Mouse (Mus musculus) limb, embryonic 11.5 days (tissue): ENCODE measurements around the gene Sppl2a. TPM values are rescaled to one million over a fixed set of nuclear protein-coding genes. Genes with fewer than 3 reads are reported as not detected.

ENCODE experiments used
- ATAC-seq: fragments of 200-750 bp; cut with Nextera tagmentation; 2 replicates; pipeline ENCODE4 v1.8.0; 2017; ENCODE audit warnings: low read depth; ENCODE audit not compliant: insufficient number of reproducible peaks, low FRiP score, low TSS enrichment
- DNase-seq: peaks from one replicate; pipeline ENCODE4 v3.0.0-alpha.2; 2015; ENCODE audit warnings: low spot score
- H3K27ac ChIP-seq: fragments of 300-500 bp; sonication (generic); replicated peaks from 2 replicates; pipeline ENCODE4 v1.5.1; 2014; ENCODE audit warnings: low read depth, mild to moderate bottlenecking, low read length
- H3K27me3 ChIP-seq: fragments of 300-500 bp; sonication (generic); 2 replicates; pipeline ENCODE4 v1.6.1; 2014; ENCODE audit warnings: mild to moderate bottlenecking, low read length, mixed read lengths; ENCODE audit not compliant: control insufficient read depth, insufficient read depth
- H3K36me3 ChIP-seq: fragments of 300-500 bp; sonication (generic); 2 replicates; pipeline ENCODE4 v1.6.1; 2014; ENCODE audit warnings: mild to moderate bottlenecking, low read length, moderate library complexity, mixed read lengths; ENCODE audit not compliant: control insufficient read depth, insufficient read depth
- H3K4me1 ChIP-seq: fragments of 300-500 bp; sonication (generic); 2 replicates; pipeline ENCODE4 v1.6.1; 2014; ENCODE audit warnings: low read length, mixed read lengths; ENCODE audit not compliant: control insufficient read depth, insufficient read depth
- H3K4me2 ChIP-seq: fragments of 300-500 bp; sonication (generic); 2 replicates; pipeline ENCODE4 v1.6.1; 2014; ENCODE audit warnings: low read depth, mild to moderate bottlenecking, moderate library complexity; ENCODE audit not compliant: severe bottlenecking
- H3K4me3 ChIP-seq: fragments of 300-500 bp; sonication (generic); 2 replicates; pipeline ENCODE4 v1.5.1; 2014; ENCODE audit warnings: low read depth, low read length
- H3K9ac ChIP-seq: fragments of 300-500 bp; sonication (generic); 2 replicates; pipeline ENCODE4 v1.6.1; 2014; ENCODE audit warnings: mild to moderate bottlenecking, low read length
- H3K9me3 ChIP-seq: fragments of 300-500 bp; sonication (generic); 2 replicates; pipeline ENCODE4 v1.6.1; 2016; ENCODE audit warnings: low read length; ENCODE audit not compliant: control insufficient read depth
- WGBS: fragments of 180-500 bp; shearing (Covaris S2); extraction: QIAGEN DNeasy Blood & Tissue Kit; methylation state at CpG from one replicate; pipeline ENCODE4 v1.1.7; 2014; 5-methylcytosine and 5-hydroxymethylcytosine counted together
- microRNA-seq: library from miRNA; unstranded; fragments of <30 nt; microRNA quantifications from one replicate; pipeline ENCODE4, GENCODE M21; 2016
- polyA plus RNA-seq: library from polyadenylated mRNA; unstranded; fragments of >200 nt; fragmentation: Nextera tagmentation; extraction: Ambion mirVana; gene quantifications from 2 replicates; pipeline ENCODE4 v1.2.1, GENCODE M21; 2014

Sppl2a gene
- polyA plus RNA-seq, 1 experiment from 2014 or later = 39.5 TPM

- WGBS = 89% methylated on average over 10 of the region's 10 CpGs
Observed at GRCm38 (mm10) chr2:126865501-126866199, 67.4 kb downstream of the Sppl2a start.

GRCm38 (mm10) chr2:126865026-126865425, 68.0 kb downstream of the Sppl2a start:
- no peaks in the 10 kb centered on the region for H3K9me3 ChIP-seq
- H3K9ac ChIP-seq = no peak overlapping the region
- H3K4me3 ChIP-seq = no peak overlapping the region
- H3K27me3 ChIP-seq = no peaks in the 10 kb centered on the region
- DNase-seq (no peak), ATAC-seq (no peak)
- no peaks in the 10 kb centered on the region for H3K36me3 ChIP-seq
- no peak overlapping the region for H3K27ac ChIP-seq
- no peak overlapping the region for H3K4me2 ChIP-seq
- H3K4me1 ChIP-seq = no peaks in the 10 kb centered on the region
- WGBS = 94% methylated on average over 3 of the region's 3 CpGs

More at GRCm38 (mm10) chr2:126865501-126866199, 67.4 kb downstream of the Sppl2a start:
- Histone ChIP-seq H3K9me3 (no peaks in the 10 kb centered on the region), H3K27ac (no peak overlapping the region), H3K4me2 (no peak overlapping the region), H3K4me1 (no peaks in the 10 kb centered on the region), H3K4me3 (no peak overlapping the region), H3K9ac (no peak overlapping the region), H3K27me3 (no peaks in the 10 kb centered on the region), H3K36me3 (no peaks in the 10 kb centered on the region)
- no peak for ATAC-seq
- DNase-seq = no peak

DNA sequence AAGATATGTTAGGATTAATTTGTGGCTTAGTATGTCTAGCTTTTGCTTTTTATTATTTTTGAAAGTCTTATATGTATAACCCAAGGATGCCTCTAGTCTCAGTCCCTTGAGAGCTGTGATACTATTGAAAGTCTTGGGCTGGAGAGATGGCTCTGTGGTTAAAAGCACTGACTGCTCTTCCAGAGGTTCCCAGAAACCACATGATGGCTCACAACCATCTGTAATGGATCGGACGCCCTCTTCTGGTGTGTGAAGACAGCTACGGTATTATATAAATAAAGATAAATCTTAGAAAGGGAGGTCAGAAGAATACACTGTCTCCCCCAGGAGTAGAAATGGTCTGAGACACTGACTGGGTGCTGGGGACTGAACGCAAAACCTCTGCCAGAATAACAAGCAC, 88.3 kb downstream of the Sppl2a start:
- no peak overlapping the region for H3K4me2 ChIP-seq
- H3K4me3 ChIP-seq = no peak overlapping the region
- H3K4me1 ChIP-seq = no peaks in the 10 kb centered on the region
- ATAC-seq (no peak), DNase-seq (no peak)
- WGBS = 94% methylated on average over 4 of the region's 4 CpGs
- H3K9ac ChIP-seq = no peak overlapping the region
- H3K36me3 ChIP-seq = peaks cover 8% of the 10 kb centered on the region; the same call in 1 of the 2 replicates
- H3K27ac ChIP-seq = no peak overlapping the region
- no peaks in the 10 kb centered on the region for H3K27me3 ChIP-seq
- H3K9me3 ChIP-seq = no peaks in the 10 kb centered on the region

Small RNAs within 50 kb of the gene (microRNA-seq; reads per million reads assigned to microRNA genes)
- not detected for gene Mir3473g

Other genes with a start within 250 kb of the Sppl2a start
- gene Usp8, start 225.9 kb downstream of the Sppl2a start, polyA plus RNA-seq = 43.7 and 49.2 TPM in 2 replicates
- gene Usp50, start 149.8 kb downstream of the Sppl2a start, polyA plus RNA-seq = 2.7 and 3.0 TPM in 2 replicates
- gene Trpm7, start 57.0 kb downstream of the Sppl2a start, polyA plus RNA-seq = 52.7 and 57.8 TPM in 2 replicates
- 7.6 and 9.6 TPM in 2 replicates for gene Ap4e1, start 75.5 kb upstream of the Sppl2a start, polyA plus RNA-seq
- 33.3 and 33.6 TPM in 2 replicates for gene Blvra, start 137.4 kb upstream of the Sppl2a start, polyA plus RNA-seq
- 130 and 144 TPM in 2 replicates for gene Ncaph, start 200.7 kb upstream of the Sppl2a start, polyA plus RNA-seq
- 17.5 and 19.6 TPM in 2 replicates for gene Itpripl1, start 210.2 kb upstream of the Sppl2a start, polyA plus RNA-seq